Mouse (Mus musculus): ENCODE results near the gene Ttc32. TPM values are rescaled to one million over a fixed set of nuclear protein-coding genes. Genes with fewer than 3 reads are reported as not detected.
"Not testable (repeated sequence)": the region's sequence is repeated elsewhere in the genome, so short reads cannot be mapped to it uniquely, and the experiment has no call there.

Gene Ttc32
- polyA plus RNA-seq, 1 experiment from 2014 or later = 23.8 TPM

DNA sequence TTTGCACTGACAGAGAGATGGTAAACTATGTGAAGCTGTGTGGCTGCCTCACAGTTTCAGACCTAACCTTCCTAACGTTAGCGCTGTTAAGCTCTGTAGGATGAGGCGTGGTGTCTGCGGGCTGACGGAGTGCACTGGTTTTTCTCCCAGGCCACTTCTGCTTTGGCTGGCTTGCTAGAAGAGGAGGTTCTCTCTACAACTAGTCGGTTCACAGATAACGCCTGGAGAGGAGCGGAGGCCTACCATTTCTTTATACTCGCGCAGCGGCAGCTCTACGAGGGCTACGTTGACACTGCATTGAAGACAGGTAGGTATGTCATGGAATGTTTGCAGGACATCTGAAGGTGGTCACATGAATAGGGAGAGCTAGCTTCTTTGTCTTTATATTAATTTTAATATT lies 5.1 kb upstream of the Ttc32 start:
- Histone ChIP-seq H3K9ac (no peak overlapping the region), H3K27ac (no peak overlapping the region), H3K36me3 (no peaks in the 10 kb centered on the region), H3K4me1 (no peaks in the 10 kb centered on the region), H3K4me3 (no peak overlapping the region), H3K27me3 (no peaks in the 10 kb centered on the region), H3K4me2 (no peak overlapping the region), H3K9me3 (no peaks in the 10 kb centered on the region)
- ATAC-seq (ENCODE audit: borderline replicate concordance, extremely low read depth, low FRiP score, low TSS enrichment) = no peak
- 80% methylated on average over 13 of the region's 13 CpGs for WGBS

DNA sequence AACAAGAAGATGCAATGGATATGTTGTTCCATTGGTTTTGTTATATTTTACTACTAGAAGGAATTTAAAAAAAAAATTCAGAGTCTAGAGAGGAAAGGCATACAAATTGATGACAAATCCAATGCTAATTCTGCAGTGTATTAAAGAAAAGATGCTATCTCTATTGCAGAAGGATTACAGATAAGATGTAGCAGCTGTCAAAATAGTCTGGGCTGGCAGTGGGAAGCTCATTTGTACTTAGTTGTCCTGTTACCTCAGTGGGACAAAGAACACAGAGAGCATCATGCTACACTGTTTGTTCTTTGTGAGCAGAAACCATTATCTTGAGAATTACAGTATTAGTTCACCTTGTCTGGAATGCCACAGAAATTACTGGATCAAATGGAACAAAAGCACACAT lies 3.0 kb upstream of the Ttc32 start:
- no peak overlapping the region for H3K4me2 ChIP-seq
- ATAC-seq (ENCODE audit: borderline replicate concordance, extremely low read depth, low FRiP score, low TSS enrichment) = no peak
- H3K36me3 ChIP-seq = no peaks in the 10 kb centered on the region
- 0 out of 2 replicates have a peak, but pooled peaks cover 6% of the 10 kb centered on the region for H3K4me1 ChIP-seq
- no peak overlapping the region for H3K27ac ChIP-seq
- no peak overlapping the region for H3K4me3 ChIP-seq
- no peak overlapping the region for H3K9ac ChIP-seq
- H3K27me3 ChIP-seq = no peaks in the 10 kb centered on the region
- no peaks in the 10 kb centered on the region for H3K9me3 ChIP-seq

DNA sequence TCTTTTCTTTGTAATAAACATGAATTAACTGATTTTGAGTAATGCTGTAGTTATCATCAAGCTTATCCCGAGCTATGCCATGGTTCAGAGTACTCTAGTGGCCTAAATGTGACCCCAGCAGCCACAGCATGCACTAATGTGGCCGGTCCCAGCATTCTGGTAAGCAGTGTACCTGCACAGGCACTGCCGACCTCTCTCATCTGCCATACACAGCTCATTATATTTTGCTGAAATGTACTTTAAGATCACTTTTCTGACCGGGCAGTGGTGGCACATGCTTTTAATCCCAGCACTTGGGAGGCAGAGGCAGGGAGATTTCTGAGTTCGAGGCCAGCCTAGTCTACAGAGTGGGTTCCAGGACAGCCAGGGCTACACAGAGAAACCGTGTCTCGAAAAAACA lies 981 bp upstream of the Ttc32 start:
- H3K9me3 ChIP-seq; ATAC-seq (ENCODE audit: borderline replicate concordance, extremely low read depth, low FRiP score, low TSS enrichment): not testable (repeated sequence)
- WGBS = 83% methylated on average over 7 of the region's 7 CpGs

DNA sequence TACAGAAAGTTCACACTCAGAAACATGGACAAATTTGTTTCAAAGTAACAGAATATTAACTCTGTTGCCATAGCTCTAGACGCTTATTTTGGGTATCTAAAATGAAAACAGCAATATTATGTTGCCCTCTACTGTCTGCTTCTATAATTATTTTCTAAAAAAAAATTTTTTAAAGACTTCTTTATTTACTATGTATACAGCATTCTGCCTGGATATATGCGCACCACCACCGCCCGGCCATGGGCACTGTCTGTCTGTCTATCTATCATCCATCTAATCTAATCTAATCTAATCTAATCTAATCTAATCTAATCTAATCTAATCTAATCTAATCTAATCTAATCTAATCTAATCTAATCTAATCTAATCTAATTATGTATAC lies 300 bp upstream of the Ttc32 start:
- H3K9ac ChIP-seq = peak overlapping the region; percentile 7; the same call in 1 of the 2 replicates
- peak overlapping the region; percentile 100 for H3K27ac ChIP-seq
- peak overlapping the region; percentile 72 for H3K4me3 ChIP-seq
- peak overlapping the region; percentile 66 for H3K4me2 ChIP-seq
- 33% methylated on average over 4 of the region's 4 CpGs for WGBS
- no peaks in the 10 kb centered on the region for H3K27me3 ChIP-seq
- no peaks in the 10 kb centered on the region for H3K9me3 ChIP-seq
- H3K36me3 ChIP-seq = no peaks in the 10 kb centered on the region
- ATAC-seq (ENCODE audit: borderline replicate concordance, extremely low read depth, low FRiP score, low TSS enrichment) = peak; percentile 43; the same call in 1 of the 2 replicates
- 0 out of 2 replicates have a peak, but pooled peaks cover 6% of the 10 kb centered on the region for H3K4me1 ChIP-seq

More for the DNA sequence above, 981 bp upstream of the Ttc32 start:
- H3K36me3 ChIP-seq, H3K27me3 ChIP-seq, H3K4me3 ChIP-seq, H3K27ac ChIP-seq, H3K9ac ChIP-seq, H3K4me2 ChIP-seq, H3K4me1 ChIP-seq: not testable (repeated sequence)

DNA sequence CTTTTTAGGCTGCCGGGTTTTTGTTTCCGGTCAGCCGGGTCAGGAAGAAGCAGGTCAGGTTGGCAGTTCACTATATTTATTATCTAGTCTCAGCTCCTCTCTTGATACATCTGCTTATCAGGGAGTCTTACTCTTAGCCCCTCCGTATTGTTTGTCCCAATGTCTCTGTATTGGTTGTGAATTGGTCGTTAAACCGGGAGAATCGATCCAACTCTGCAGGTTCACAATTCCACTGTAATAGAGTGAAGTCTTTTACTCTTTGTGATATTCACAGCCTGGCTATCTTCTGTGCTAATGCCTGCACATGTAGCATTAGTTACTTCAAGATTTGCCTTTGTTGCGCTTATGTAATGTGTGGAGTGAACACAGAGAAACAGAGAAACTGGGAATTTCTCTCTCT lies 1.4 kb downstream of the Ttc32 start:
- Histone ChIP-seq H3K9me3 (no peaks in the 10 kb centered on the region), H3K4me2 (peak overlapping the region; percentile 66), H3K9ac (peak overlapping the region; percentile 91), H3K27me3 (no peaks in the 10 kb centered on the region), H3K27ac (peak overlapping the region; percentile 100; the same call in 1 of the 2 replicates), H3K4me1 (0 out of 2 replicates have a peak, but pooled peaks cover 6% of the 10 kb centered on the region), H3K36me3 (no peaks in the 10 kb centered on the region), H3K4me3 (peak overlapping the region; percentile 72)
- WGBS = 52% methylated on average over 8 of the region's 8 CpGs
- ATAC-seq (ENCODE audit: borderline replicate concordance, extremely low read depth, low FRiP score, low TSS enrichment) = no peak

DNA sequence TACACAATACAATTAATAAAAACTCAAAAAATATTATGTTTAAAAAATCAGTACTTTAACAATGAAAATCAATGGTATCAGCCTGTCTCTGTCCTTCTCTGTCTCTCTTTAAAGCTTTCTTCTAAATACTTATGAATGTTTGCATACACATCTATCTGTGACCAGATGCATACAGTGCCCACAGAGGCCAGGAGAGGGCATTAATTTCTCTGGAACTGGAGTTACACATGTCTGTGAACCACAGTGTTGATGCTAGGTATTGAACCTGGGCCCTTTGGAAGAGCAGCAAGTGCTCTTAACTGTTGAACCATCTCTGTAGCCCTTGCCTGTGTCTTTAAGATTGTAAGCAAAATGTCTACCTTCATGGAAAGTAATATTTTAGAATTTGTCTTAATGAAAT lies 3.3 kb downstream of the Ttc32 start:
- Histone ChIP-seq H3K4me3 (no peak overlapping the region), H3K27me3 (no peaks in the 10 kb centered on the region), H3K36me3 (no peaks in the 10 kb centered on the region), H3K27ac (no peak overlapping the region), H3K4me2 (no peak overlapping the region), H3K9me3 (no peaks in the 10 kb centered on the region), H3K9ac (no peak overlapping the region), H3K4me1 (0 out of 2 replicates have a peak, but pooled peaks cover 6% of the 10 kb centered on the region)
- ATAC-seq (ENCODE audit: borderline replicate concordance, extremely low read depth, low FRiP score, low TSS enrichment) = no peak

DNA sequence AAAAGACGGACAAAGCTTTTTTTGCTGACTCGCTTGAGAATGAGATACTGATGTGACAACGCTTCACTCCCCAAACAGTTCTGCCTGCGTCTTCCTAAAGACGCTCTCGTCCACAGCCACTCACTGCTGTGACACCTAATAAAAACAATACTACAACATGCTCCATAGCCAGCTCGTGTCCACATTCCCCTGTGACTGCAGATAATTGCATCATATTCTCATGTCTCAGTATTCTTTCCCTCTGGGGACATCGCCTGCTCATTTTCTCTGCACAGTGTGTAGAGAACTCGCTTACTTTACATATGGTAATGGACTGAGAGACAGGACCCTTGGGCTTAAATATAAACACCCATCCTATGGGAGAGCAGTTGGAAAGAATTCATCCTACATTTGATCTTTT lies 6.6 kb downstream of the Ttc32 start:
- 50% methylated on average over 9 of the region's 9 CpGs for WGBS
- H3K36me3 ChIP-seq = no peaks in the 10 kb centered on the region
- H3K27ac ChIP-seq = no peak overlapping the region
- H3K9me3 ChIP-seq = no peaks in the 10 kb centered on the region
- peak; percentile 80; the same call in 1 of the 2 replicates for ATAC-seq (ENCODE audit: borderline replicate concordance, extremely low read depth, low FRiP score, low TSS enrichment)
- peak overlapping the region; percentile 26 for H3K4me2 ChIP-seq
- H3K9ac ChIP-seq = no peak overlapping the region
- H3K4me1 ChIP-seq = no peaks in the 10 kb centered on the region
- H3K4me3 ChIP-seq = no peak overlapping the region
- no peaks in the 10 kb centered on the region for H3K27me3 ChIP-seq

DNA sequence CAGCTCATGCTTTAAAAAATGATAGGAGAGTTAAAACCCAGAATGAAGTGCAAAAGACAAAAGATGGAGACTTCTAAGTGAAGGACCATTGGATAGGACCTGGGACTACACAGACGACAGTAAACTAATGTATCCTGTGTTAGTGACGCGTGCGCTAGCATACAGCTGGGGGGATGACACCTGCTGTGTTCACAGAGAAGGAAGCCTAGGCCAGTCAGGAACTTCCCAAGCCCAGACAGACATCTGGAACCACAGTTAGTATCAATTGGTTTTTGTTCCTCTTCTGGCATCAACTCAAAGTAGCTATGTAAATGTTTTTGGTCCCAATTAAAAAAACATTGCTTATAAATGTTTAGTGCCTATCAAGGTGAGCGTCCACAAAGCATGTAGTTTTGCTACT lies 10.4 kb downstream of the Ttc32 start:
- no peak overlapping the region for H3K27ac ChIP-seq
- no peak overlapping the region for H3K4me2 ChIP-seq
- 0 out of 2 replicates have a peak, but pooled peaks cover 6% of the 10 kb centered on the region for H3K36me3 ChIP-seq
- no peaks in the 10 kb centered on the region for H3K27me3 ChIP-seq
- WGBS = 81% methylated on average over 5 of the region's 5 CpGs
- no peak for ATAC-seq (ENCODE audit: borderline replicate concordance, extremely low read depth, low FRiP score, low TSS enrichment)
- no peaks in the 10 kb centered on the region for H3K9me3 ChIP-seq
- no peak overlapping the region for H3K4me3 ChIP-seq
- H3K4me1 ChIP-seq = no peaks in the 10 kb centered on the region
- no peak overlapping the region for H3K9ac ChIP-seq

DNA sequence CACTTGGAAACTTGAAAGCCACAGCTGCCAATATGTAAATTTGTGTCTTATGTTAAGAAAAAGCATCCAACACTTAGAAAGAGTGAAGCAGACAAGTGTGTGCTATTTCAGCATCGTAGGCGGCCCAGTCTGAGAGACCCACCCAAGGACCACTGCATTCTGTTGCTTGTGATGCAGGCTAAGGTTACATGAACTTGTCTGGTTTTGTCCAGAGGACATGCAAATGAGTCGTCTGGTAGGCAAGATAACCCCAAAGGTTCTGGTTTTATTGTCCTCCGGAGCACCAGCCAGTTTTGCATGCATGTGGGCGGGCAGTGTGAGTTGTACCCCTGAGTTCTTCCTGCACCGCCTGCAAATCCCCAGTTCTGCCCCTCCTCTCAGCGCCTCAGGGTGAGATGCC lies 10.9 kb downstream of the Ttc32 start:
- Histone ChIP-seq H3K9ac (no peak overlapping the region), H3K9me3 (no peaks in the 10 kb centered on the region), H3K27ac (no peak overlapping the region), H3K27me3 (no peaks in the 10 kb centered on the region), H3K4me1 (no peaks in the 10 kb centered on the region), H3K4me2 (no peak overlapping the region), H3K36me3 (0 out of 2 replicates have a peak, but pooled peaks cover 6% of the 10 kb centered on the region), H3K4me3 (no peak overlapping the region)
- ATAC-seq (ENCODE audit: borderline replicate concordance, extremely low read depth, low FRiP score, low TSS enrichment) = no peak
- WGBS = 75% methylated on average over 7 of the region's 7 CpGs

DNA sequence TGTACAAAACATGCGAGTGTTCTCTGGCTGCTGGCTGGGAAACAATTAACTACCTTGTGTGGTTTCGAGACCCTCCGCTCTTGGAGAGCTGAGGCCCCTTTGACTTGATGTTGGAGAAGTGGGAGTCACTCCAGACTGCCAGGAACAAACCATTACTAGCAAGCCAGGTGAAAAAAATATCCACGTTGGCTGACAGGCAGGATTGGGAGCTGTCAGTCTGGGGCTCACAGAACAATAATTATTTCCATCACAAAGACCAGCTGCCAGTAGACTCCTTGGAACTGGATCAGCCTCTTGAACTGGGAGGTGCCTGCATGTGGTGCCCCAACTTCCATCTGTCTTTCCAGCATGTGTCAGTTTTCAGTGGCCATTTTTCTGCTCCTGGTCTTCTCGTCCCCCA lies 12.5 kb downstream of the Ttc32 start:
- Histone ChIP-seq H3K4me2 (no peak overlapping the region), H3K9me3 (no peaks in the 10 kb centered on the region), H3K4me1 (no peaks in the 10 kb centered on the region), H3K4me3 (no peak overlapping the region), H3K27ac (no peak overlapping the region), H3K36me3 (0 out of 2 replicates have a peak, but pooled peaks cover 6% of the 10 kb centered on the region), H3K27me3 (no peaks in the 10 kb centered on the region), H3K9ac (no peak overlapping the region)
- ATAC-seq (ENCODE audit: borderline replicate concordance, extremely low read depth, low FRiP score, low TSS enrichment) = no peak
- 78% methylated on average over 5 of the region's 5 CpGs for WGBS

DNA sequence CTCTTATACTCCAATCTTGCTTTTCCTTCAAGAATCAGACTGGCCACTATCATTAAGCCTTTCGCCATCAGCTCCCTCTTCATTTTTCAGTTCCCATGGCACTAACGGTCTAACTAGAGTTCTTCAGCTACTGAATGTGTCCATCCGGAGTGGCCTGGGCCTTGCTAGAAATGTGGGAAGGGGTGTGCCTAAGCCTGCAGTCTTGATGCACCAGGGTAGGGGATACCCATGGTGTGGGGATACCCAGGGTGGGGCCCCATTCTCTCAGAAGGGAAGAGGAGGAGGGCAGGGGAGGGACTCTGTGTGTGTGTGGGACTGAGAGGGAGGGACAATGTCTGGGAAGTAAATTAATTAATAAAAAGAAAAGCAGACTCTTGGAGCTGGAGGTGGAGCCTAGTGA lies 13.0 kb downstream of the Ttc32 start:
- H3K9ac ChIP-seq = no peak overlapping the region
- 0 out of 2 replicates have a peak, but pooled peaks cover 6% of the 10 kb centered on the region for H3K36me3 ChIP-seq
- H3K4me1 ChIP-seq = no peaks in the 10 kb centered on the region
- H3K27me3 ChIP-seq = no peaks in the 10 kb centered on the region
- H3K9me3 ChIP-seq = no peaks in the 10 kb centered on the region
- H3K4me3 ChIP-seq = no peak overlapping the region
- 73% methylated on average over 3 of the region's 3 CpGs for WGBS
- no peak overlapping the region for H3K4me2 ChIP-seq
- H3K27ac ChIP-seq = no peak overlapping the region
- no peak for ATAC-seq (ENCODE audit: borderline replicate concordance, extremely low read depth, low FRiP score, low TSS enrichment)

DNA sequence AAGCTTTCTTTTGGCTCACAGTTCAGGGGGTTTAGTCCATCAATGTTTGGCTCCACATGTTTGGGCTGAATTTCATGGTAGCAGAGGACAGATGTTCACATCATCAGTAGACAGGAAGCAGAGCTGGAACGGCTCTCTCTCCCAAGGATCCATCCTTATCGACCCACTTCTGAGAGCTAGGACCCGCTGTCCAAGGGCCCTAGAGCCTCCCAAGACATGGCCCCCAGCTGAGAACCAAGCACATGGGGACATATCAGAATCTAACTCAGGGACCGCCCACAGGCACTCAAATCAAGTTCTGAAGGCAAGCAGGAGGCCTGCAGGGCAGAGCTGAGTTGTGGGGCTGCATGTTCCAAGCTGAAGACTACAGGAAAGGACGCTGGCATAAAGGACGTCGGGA lies 14.9 kb downstream of the Ttc32 start:
- WGBS = 90% methylated on average over 7 of the region's 7 CpGs

DNA sequence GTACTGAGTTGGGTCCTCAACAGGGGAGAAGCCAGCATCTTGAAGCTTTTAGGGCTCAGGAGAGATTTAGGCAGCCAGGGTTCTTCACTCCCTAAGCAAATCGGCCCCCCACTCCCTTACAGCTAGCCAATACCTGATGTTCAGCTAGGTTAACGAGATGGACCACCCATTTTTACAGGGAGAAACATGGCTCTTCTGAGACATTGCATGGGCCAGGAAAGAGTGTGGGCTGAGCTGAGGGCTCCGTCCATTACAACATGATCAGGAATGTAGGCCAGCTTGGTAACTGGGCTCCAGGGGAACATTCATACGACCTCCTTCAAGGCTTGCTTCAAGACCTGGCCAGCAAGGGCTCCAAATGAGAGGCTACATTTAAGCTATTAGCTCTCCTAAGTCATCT lies 16.9 kb downstream of the Ttc32 start:
- Histone ChIP-seq H3K9ac (no peak overlapping the region), H3K27me3 (no peaks in the 10 kb centered on the region), H3K9me3 (no peaks in the 10 kb centered on the region), H3K4me2 (no peak overlapping the region), H3K4me1 (no peaks in the 10 kb centered on the region), H3K27ac (no peak overlapping the region), H3K4me3 (no peak overlapping the region), H3K36me3 (0 out of 2 replicates have a peak, but pooled peaks cover 6% of the 10 kb centered on the region)
- ATAC-seq (ENCODE audit: borderline replicate concordance, extremely low read depth, low FRiP score, low TSS enrichment) = no peak
- WGBS = 80% methylated on average over 4 of the region's 4 CpGs

More for the DNA sequence above, 14.9 kb downstream of the Ttc32 start:
- Histone ChIP-seq H3K4me2 (no peak overlapping the region), H3K27ac (no peak overlapping the region), H3K36me3 (0 out of 2 replicates have a peak, but pooled peaks cover 6% of the 10 kb centered on the region), H3K9me3 (no peaks in the 10 kb centered on the region), H3K27me3 (no peaks in the 10 kb centered on the region), H3K4me3 (no peak overlapping the region), H3K9ac (no peak overlapping the region), H3K4me1 (no peaks in the 10 kb centered on the region)
- no peak for ATAC-seq (ENCODE audit: borderline replicate concordance, extremely low read depth, low FRiP score, low TSS enrichment)
